Mouse (Mus musculus): ENCODE measurements at regions not wholly inside any gene's neighbourhood (a gene's known extent, or its start where the extent isn't known, plus 50 kb on each side); places are given as distances from the start of the nearest gene placed in this dataset.

DNA sequence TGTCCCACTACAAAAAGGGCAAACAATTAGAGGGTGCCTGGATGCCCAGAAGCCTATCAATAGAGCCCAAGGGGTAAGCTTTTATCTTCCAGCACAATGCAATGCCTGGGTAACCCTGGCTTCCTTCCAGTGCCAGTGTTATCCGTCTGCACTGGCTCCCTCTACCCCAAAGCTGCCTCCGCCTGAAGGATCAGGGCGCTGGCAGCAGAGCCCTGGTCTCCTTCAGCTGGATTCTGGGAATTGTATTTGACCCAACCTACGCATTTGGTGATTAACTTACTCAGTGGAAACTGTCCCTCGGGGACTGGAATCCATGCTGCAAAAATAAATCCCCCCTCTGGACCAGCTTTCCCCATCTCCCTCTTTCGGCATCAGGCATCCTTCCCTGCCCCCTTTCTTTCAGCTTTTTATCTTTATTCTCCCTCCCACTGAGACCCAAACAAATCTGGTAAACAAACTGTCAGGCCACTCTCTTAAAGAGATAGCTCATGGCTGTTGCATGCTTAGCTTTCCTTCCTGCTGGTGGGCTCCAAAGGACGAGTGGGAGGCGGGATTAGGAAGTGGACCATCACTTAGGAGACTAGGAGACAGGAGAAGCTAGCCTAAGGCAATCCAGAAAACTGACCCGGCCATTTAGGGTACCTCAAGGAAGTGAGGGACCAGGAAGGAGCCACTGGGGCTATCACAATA is 111.5 kb upstream of the Haao start:
- DNase-seq: no peak

DNA sequence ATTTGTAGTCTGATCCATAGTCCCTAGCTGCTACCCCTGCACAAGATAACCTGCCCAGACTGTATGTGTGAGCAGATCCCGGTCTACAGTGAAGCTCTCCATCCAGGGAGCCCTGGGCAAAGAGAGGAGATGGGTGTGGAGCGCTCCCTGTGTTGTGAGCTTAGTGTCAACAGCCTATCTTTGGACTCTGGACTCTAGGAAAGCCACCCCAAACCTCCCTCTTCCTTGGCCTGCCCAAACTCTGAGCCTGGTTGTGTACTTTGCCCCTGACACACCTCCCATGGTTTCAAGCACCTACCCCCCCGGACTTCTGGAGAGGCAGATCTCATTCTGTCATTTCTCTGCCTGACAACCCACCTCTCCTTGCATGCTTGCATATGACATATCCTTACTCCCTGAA is 110.9 kb upstream of the Haao start:
- DNase-seq: no peak

GRCm38 (mm10) chr17:83957661-83958540 is 110.1 kb upstream of the Haao start:
- DNase-seq: no peak

GRCm38 (mm10) chr17:83956821-83957565 is 109.2 kb upstream of the Haao start:
- DNase-seq: no peak

DNA sequence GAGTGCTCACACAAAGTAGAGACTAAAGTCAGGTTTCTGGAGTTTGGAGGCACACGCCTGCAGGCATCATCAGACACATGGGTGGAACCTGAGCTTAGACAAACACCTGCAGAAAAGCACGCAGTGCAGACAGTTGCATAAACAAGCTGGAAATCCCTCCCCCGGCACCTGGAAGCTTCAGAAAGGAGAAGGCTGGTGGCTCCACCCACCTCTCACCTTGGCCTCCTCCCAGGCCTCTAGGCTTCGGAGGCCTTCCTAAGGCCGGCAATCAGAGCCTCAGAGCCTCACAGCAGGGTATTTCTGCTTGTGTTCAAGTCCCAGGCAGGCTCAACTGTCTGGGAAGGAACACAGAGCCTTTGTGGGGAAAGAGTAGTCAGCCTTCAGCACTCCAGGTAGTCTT is 108.2 kb upstream of the Haao start:
- DNase-seq: no peak

GRCm38 (mm10) chr17:83955058-83955697 is 107.4 kb upstream of the Haao start:
- no peak for DNase-seq

GRCm38 (mm10) chr17:83954291-83955057 is 106.7 kb upstream of the Haao start:
- DNase-seq: no peak

GRCm38 (mm10) chr17:83953656-83954055 is 105.9 kb upstream of the Haao start:
- no peak for DNase-seq

GRCm38 (mm10) chr17:83946718-83947117 is 99.0 kb upstream of the Haao start:
- DNase-seq: no peak

GRCm38 (mm10) chr17:83939344-83939743 is 91.6 kb upstream of the Haao start:
- DNase-seq: no peak

- DNase-seq: peak in 1 of 2 experiments; percentile 72
Measured at GRCm38 (mm10) chr17:83938671-83939244, 91.0 kb upstream of the Haao start.

DNA sequence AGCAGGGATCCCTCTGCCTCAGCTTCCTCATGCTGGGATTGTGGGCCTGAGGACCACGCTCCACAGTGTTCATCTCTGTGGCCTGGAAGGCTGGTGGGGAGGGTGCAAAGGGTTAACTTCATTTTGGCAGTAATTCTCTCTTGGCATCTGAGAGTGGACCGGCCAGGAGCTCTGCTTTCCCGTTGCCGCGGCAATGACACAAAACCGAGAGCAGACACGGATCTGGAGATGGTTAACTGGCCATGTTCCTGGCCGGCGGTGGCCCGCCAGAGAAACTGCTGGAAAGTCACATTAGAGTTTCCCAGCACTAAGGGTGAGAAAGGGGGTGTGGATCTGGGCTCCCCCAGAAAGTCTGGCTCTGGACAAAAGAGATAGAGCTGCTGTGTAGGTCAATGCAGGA is 89.8 kb upstream of the Haao start:
- DNase-seq: peak in 1 of 2 experiments; percentile 33

- no peak for DNase-seq
Measured at GRCm38 (mm10) chr17:83936677-83937076, 88.9 kb upstream of the Haao start.

DNA sequence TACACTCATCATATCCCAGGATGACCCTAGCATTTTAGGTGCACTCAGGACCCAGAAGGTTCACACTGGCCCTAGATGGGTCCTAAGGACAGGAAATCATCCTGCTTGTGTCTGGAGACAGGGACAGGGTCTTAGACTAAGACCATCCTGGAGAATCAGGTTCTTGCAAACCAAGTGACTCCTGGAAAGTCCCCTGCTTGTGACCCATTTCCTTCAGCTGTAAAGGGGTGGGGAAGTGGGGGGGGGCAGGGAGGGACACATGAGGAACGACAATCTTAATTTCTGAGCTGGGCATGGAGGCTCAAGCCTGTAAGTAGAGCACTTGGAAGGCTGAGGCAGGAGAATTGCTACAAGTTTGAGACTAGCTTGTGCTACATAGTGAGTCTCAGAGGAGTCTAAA is 88.2 kb upstream of the Haao start:
- DNase-seq: no peak

DNA sequence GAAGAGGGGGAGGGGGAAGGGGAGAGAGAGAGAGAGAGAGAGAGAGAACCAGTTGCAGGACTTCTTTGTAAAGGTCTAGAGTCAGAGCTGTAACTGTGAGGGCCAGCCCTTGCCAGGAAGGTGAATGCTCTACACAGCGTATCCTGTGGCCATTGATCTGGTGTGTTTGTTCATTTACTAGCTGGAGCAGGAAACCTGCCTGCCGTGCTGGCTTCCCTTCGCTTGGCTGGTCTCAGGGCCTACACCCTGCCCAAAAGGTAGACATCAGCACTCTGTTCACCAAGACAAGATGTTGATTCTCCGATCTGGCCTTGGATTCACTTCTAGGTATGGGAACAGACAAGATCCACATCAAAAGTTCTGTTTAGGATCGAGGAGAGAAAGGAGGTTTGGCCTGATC is 87.5 kb upstream of the Haao start:
- DNase-seq: no peak

- no peak for DNase-seq
Measured at GRCm38 (mm10) chr17:83933743-83934142, 86.0 kb upstream of the Haao start.

- no peak for DNase-seq
Measured at GRCm38 (mm10) chr17:83930401-83930800, 82.6 kb upstream of the Haao start.

DNA sequence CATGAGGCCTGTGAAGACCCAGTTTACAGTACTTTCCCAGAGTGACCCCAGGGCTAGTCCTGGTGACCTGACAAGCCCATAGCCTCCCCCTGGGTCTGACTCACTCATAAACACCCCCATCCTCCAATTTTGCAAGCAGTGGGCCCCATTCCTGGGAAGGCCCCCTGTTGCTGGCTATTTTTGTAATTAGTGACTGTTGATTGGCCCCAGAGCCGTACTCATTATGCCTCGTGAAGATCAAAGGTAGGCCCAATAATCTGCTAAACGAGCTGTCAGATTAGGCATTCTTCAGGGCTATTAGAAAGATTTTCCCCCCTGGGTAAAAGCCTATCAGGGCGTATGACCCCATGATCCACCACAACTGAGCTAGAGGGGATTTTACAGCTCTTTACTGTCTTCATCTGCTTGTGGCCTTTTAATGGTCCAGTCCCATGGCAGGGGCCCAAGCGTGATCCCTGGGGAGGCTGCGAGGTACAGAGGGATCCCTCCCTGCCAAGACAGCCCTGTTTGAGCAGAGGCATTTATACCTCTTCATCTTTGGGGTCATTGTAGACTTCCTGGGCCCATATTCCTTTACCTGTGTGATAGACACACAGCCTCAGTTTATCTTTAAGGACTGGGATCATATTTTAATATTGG is 80.1 kb upstream of the Haao start:
- no peak for DNase-seq

DNA sequence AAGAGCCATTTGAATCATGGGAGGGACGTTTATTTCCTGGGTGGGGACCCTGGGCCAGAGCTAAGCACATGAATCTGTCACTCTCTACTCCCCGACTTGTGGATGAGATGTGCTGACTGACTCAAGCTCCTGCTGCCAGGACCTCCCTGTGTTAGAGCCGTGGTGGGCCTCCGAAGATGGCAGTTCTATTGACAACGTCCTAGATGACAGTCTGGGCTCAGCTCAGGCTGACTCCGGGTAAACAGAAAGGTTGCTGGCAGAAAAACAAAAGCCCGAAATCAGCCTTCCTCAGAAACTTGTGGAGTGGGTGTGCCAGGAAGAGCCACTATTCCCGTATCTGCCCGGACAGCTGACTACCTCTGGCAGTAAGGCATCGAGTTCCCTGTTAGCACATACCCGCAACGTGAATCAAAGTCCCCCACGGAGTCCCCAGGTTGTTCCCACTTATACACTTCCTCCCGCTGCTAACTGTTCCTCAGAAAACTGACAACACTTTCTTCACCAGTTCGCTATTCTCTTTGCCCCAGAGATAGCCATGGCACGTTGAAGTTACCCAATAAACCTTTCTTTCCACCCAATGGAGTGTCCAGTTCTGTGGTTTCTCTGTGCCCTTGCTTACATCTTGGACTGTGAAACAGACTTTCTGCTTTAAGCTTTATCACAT is 76.6 kb upstream of the Haao start:
- no peak for DNase-seq

GRCm38 (mm10) chr17:83920894-83921293 is 73.1 kb upstream of the Haao start:
- no peak for DNase-seq

- DNase-seq: no peak
Measured at GRCm38 (mm10) chr17:83920225-83920624, 72.5 kb upstream of the Haao start.

Data from cerebellum, postnatal 25 days (tissue).